Mouse (Mus musculus) lung, adult 18-20 months (tissue): ENCODE results near the gene Rnf182.

Source experiments
- DNase-seq, 2 experiments: peaks; one replicate each; pipeline ENCODE4 v3.0.0; 2022; ENCODE audit warnings: mixed read lengths in 2 of 2

The Rnf182 gene

GRCm38 (mm10) chr13:43704533-43705116 lies 89.1 kb downstream of the Rnf182 start:
- no peak for DNase-seq

- no peak for DNase-seq
Measured at GRCm38 (mm10) chr13:43706387-43706786, 90.9 kb downstream of the Rnf182 start.

GRCm38 (mm10) chr13:43709529-43709928 lies 94.0 kb downstream of the Rnf182 start:
- DNase-seq, result no peak

GRCm38 (mm10) chr13:43711708-43712314 lies 96.3 kb downstream of the Rnf182 start:
- DNase-seq, result no peak

- DNase-seq, result no peak
Measured at GRCm38 (mm10) chr13:43714741-43715140, 99.2 kb downstream of the Rnf182 start.

- DNase-seq, result no peak
Measured at GRCm38 (mm10) chr13:43715466-43715865, 100.0 kb downstream of the Rnf182 start.

GRCm38 (mm10) chr13:43716514-43717036 lies 101.1 kb downstream of the Rnf182 start:
- DNase-seq, result no peak

- no peak for DNase-seq
Measured at GRCm38 (mm10) chr13:43718173-43718572, 102.7 kb downstream of the Rnf182 start.

GRCm38 (mm10) chr13:43720496-43720895 lies 105.0 kb downstream of the Rnf182 start:
- no peak for DNase-seq
